Mouse (Mus musculus) MEL (cell line): ENCODE data around the gene Rnf10.

Source experiments
- CHD2 ChIP-seq: IDR thresholded peaks from 2 replicates; pipeline ENCODE4 v1.6.1; 2011; ENCODE audit warnings: low read length, improper control_type of control experiment
- CTCF ChIP-seq, 3 experiments: IDR thresholded peaks in 2 of 3; conservative IDR thresholded peaks in 1 of 3; 2 replicates each; pipeline ENCODE4 v1.5.1; 2011 to 2012; ENCODE audit warnings: low read length in 3 of 3, low read depth in 2 of 3, mild to moderate bottlenecking in 2 of 3, improper control_type of control experiment in 1 of 3, inconsistent platforms in 1 of 3, mixed read lengths in 1 of 3, moderate library complexity in 1 of 3; ENCODE audit not compliant: control insufficient read depth in 1 of 3, insufficient read depth in 1 of 3, poor library complexity in 1 of 3, severe bottlenecking in 1 of 3
- MAFK ChIP-seq: IDR thresholded peaks from 2 replicates; pipeline ENCODE4 v1.6.1; 2011; ENCODE audit warnings: low read depth, mild to moderate bottlenecking, low read length, improper control_type of control experiment, borderline replicate concordance
- POLR2A ChIP-seq, 2 experiments: IDR thresholded peaks; 2 replicates each; pipeline ENCODE4 v1.6.1; 2011 to 2012; ENCODE audit warnings: low read length in 2 of 2, mild to moderate bottlenecking in 2 of 2, control low read depth in 1 of 2, improper control_type of control experiment in 1 of 2, low read depth in 1 of 2, moderate library complexity in 1 of 2; ENCODE audit not compliant: control insufficient read depth in 1 of 2, insufficient read depth in 1 of 2, poor library complexity in 1 of 2
- ZKSCAN1 ChIP-seq: IDR thresholded peaks from 2 replicates; pipeline ENCODE4 v1.6.1; 2012; ENCODE audit warnings: low read depth, mild to moderate bottlenecking, inconsistent platforms, low read length, improper control_type of control experiment, moderate library complexity

DNA sequence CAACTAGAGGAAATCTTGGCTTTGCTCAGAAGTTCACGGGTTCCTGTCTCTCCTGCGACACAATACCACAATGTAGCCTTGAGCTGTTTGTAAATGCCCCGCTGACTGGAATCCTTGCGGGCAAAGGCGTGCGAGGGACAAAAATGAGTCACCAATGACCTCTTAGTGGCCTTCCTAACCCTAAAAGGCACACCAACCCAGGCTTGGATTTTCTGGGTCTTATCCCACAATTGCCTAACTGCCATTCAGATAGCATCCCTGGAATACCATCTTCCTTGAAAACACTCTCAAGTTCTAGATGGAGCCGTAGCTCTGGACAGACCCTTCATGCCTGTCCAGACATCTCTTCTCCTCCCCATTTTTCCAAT is 79.9 kb downstream of the Rnf10 start:
- TF ChIP-seq MAFK (no peak), CTCF (IDR thresholded peaks at IDR 0.05 in 2 of 3, conservative IDR thresholded peaks at IDR 0.05 in 1 of 3; ENCODE audit: control insufficient read depth in 1 of 3, insufficient read depth in 1 of 3, low read depth in 2 of 3, low read length in 3 of 3, poor library complexity in 1 of 3, severe bottlenecking in 1 of 3) (no peak), ZKSCAN1 (no peak), POLR2A (IDR thresholded peaks at IDR 0.05; ENCODE audit: control insufficient read depth in 1 of 2, insufficient read depth in 1 of 2, low read depth in 1 of 2, low read length in 2 of 2, poor library complexity in 1 of 2) (no peak), CHD2 (no peak)
